Mouse (Mus musculus) ES-Bruce4 (cell line): Measurements from ENCODE around the gene Slc32a1. TPM values are rescaled to one million over a fixed set of nuclear protein-coding genes. Genes with fewer than 3 reads are reported as not detected.

ENCODE experiments used
- H3K27ac ChIP-seq: 2 replicates; pipeline ENCODE4 v1.5.1; 2012; ENCODE audit warnings: low read length, inconsistent platforms; ENCODE audit not compliant: insufficient read depth
- H3K27me3 ChIP-seq: 2 replicates; pipeline ENCODE4 v1.6.1; 2012; ENCODE audit warnings: mild to moderate bottlenecking, low read length, inconsistent platforms; ENCODE audit not compliant: control insufficient read depth, poor library complexity, insufficient read depth, severe bottlenecking
- H3K36me3 ChIP-seq: 2 replicates; pipeline ENCODE4 v1.6.1; 2012; ENCODE audit warnings: inconsistent platforms, mild to moderate bottlenecking, low read length, moderate library complexity; ENCODE audit not compliant: control insufficient read depth, poor library complexity, insufficient read depth, severe bottlenecking
- H3K4me1 ChIP-seq: one replicate; pipeline ENCODE4 v1.8.1; 2011; ENCODE audit warnings: low read length; ENCODE audit not compliant: control insufficient read depth, insufficient read depth
- H3K4me3 ChIP-seq: 2 replicates; pipeline ENCODE4 v1.5.1; 2011; ENCODE audit warnings: low read depth, mild to moderate bottlenecking, low read length
- H3K9ac ChIP-seq: 2 replicates; pipeline ENCODE4 v1.6.1; 2012; ENCODE audit warnings: low read depth, mild to moderate bottlenecking, inconsistent platforms; ENCODE audit not compliant: poor library complexity, severe bottlenecking
- H3K9me3 ChIP-seq: replicated peaks from 2 replicates; pipeline ENCODE4 v1.6.1; 2012; ENCODE audit warnings: mild to moderate bottlenecking, low read length, inconsistent platforms; ENCODE audit not compliant: control insufficient read depth, poor library complexity, insufficient read depth, severe bottlenecking
- CTCF ChIP-seq: IDR thresholded peaks from one replicate; pipeline ENCODE4 v1.8.1; 2011; ENCODE audit warnings: low read depth, low read length
- EP300 ChIP-seq: IDR thresholded peaks from 2 replicates; pipeline ENCODE4 v1.6.1; 2011; ENCODE audit warnings: low read depth, low read length; ENCODE audit not compliant: insufficient read depth
- POLR2A ChIP-seq: IDR thresholded peaks from one replicate; pipeline ENCODE4 v1.8.1; 2011; ENCODE audit warnings: low read length; ENCODE audit not compliant: insufficient read depth
- polyA plus RNA-seq: library from polyadenylated mRNA; stranded (reverse); fragments of >200 nt; gene quantifications from 2 replicates; pipeline ENCODE4 v1.2.4, GENCODE M21; 2011; ENCODE audit warnings: low read depth; ENCODE audit not compliant: missing spikeins, insufficient read depth, insufficient read length

Gene Slc32a1
- polyA plus RNA-seq, 1 experiment, result not detected

DNA sequence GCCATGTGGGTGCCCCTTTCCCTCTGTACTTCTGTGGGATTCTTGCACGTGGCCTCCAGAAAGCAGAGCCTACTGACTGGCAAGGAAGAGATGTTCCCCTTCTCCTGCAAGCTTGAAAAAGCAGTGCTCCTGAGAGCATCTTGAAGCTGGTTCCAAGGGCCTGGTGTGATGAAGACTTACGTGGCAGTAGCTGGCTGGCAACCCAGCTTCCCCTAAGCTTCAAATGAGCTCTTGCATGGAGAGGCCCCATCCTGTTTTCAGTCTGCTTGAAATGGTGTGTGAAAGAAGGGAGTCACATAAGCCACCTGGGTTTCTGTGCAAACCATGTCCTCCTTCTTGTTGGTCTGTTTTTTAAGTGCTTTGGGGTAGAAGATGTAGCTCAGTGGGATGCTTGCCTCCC lies 32.0 kb downstream of the Slc32a1 start:
- 0 out of 2 replicates have a peak, but pooled peaks cover 6% of the 10 kb centered on the region for H3K36me3 ChIP-seq
- no peak overlapping the region for H3K4me3 ChIP-seq
- no peak overlapping the region for H3K27ac ChIP-seq
- H3K27me3 ChIP-seq, result no peaks in the 10 kb centered on the region
- TF ChIP-seq EP300 (no peak), POLR2A (no peak), CTCF (no peak)
- H3K4me1 ChIP-seq, result no peaks in the 10 kb centered on the region
- no peaks in the 10 kb centered on the region for H3K9me3 ChIP-seq
- H3K9ac ChIP-seq, result no peak overlapping the region

DNA sequence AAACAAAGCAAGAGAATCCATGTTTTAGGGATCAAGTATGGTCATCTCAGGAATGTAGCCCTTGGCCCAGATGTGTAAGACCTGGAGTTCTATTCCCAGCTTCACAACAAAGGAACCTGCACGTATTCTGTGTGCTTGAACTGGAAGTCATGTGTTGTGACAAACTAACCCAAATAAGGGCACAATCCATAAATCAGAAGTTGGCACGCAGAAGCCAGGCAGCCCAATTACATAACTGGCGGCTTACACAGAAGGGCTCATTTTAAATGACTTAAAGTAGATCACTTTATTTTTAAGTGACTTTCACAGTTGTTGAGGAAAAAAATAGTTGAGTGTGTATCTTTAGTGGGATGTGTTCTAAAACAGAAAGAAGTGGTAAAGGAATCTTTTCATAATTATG lies 33.2 kb downstream of the Slc32a1 start:
- Histone ChIP-seq H3K9me3 (no peaks in the 10 kb centered on the region), H3K27me3 (no peaks in the 10 kb centered on the region), H3K4me1 (no peaks in the 10 kb centered on the region), H3K27ac (no peak overlapping the region), H3K4me3 (no peak overlapping the region), H3K9ac (no peak overlapping the region), H3K36me3 (0 out of 2 replicates have a peak, but pooled peaks cover 5% of the 10 kb centered on the region)
- TF ChIP-seq EP300, result no peak
- TF ChIP-seq POLR2A, result no peak
- TF ChIP-seq CTCF, result no peak

DNA sequence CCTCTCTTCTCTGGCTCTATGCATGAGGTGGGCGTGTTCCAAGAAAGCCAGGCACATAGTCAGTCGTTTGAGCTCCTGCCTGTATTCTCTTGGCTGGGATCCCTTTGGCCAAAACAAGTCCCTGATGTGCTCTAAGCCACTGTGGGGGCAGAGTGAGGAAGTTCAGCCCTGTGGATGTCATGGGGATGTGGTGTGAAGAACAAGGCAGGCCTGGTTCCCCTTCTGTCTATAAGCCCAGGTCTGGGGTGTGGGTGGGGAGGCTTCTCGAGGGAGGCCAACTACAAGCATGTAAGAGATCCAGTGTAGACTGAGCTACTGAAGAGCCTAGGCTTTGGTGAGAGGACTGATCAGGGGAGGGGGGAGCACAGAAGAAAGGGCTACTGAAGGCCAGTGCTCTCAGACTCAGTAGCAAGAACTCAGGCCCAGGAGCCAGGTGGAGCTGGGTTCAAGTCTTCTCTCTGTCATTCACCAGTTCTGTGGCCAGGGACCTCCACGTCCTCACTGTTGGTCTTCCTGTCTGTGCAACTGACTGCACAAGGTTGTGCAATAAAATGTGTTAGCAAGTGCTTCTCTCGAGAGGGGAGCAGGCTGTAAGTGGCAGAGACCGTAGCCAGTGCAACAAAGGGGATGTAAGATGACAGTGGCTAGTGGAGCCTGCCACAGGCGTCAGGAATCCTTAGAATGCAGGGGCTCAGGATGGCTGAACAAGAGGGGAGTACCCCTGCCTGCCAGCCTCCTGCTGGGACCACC lies 40.8 kb downstream of the Slc32a1 start:
- Histone ChIP-seq H3K4me3 (no peak overlapping the region), H3K9ac (no peak overlapping the region), H3K9me3 (no peaks in the 10 kb centered on the region), H3K27ac (no peak overlapping the region), H3K27me3 (no peaks in the 10 kb centered on the region), H3K4me1 (no peaks in the 10 kb centered on the region), H3K36me3 (no peaks in the 10 kb centered on the region)
- no peak for TF ChIP-seq CTCF
- no peak for TF ChIP-seq POLR2A
- TF ChIP-seq EP300, result no peak

DNA sequence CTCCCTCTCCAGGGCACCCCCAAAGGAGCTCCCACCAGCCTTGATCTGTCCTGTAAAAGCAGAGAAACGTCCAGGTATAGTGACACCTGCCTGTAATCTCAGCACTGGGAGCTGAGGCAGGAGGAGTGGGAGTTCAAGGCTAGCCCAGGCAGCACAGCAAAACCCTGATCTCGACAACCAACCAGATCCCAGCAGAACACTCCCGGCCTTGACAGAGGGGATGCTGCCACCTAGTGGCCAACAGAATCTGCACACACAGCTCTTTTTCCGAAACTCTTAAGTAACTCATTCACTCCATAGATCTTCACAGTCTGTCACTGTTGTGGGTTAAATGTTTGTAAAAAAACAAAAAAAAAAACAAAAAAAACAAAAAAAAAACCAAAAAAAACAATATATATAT lies 42.4 kb downstream of the Slc32a1 start:
- H3K9me3 ChIP-seq, result no peaks in the 10 kb centered on the region
- no peaks in the 10 kb centered on the region for H3K27me3 ChIP-seq
- H3K4me1 ChIP-seq, result no peaks in the 10 kb centered on the region
- H3K9ac ChIP-seq, result no peak overlapping the region
- TF ChIP-seq CTCF, result peak; percentile 95
- TF ChIP-seq EP300, result no peak
- no peak overlapping the region for H3K4me3 ChIP-seq
- no peak overlapping the region for H3K27ac ChIP-seq
- H3K36me3 ChIP-seq, result no peaks in the 10 kb centered on the region

DNA sequence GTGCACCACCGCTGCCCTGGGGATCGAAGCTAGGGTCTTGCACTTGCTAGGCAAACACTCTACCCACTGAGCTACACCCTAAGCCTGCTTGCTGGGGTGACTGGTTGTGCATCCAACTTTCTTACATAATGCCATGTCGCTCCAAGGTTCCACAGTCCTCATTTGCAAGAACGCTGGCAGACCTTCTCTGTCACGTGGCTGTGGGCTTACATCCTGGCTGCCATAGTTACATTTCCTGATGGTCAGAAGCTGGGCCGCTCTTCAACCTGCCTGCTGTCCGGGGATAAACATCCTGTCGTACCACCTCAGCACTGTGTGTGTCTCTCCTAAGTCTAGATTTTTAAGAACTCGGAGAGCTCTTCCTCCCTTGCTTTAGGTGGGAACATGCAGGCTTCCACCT lies 44.1 kb downstream of the Slc32a1 start:
- Histone ChIP-seq H3K36me3 (no peaks in the 10 kb centered on the region), H3K27ac (no peak overlapping the region), H3K27me3 (no peaks in the 10 kb centered on the region), H3K4me3 (no peak overlapping the region), H3K9ac (no peak overlapping the region), H3K9me3 (no peaks in the 10 kb centered on the region), H3K4me1 (no peaks in the 10 kb centered on the region)
- TF ChIP-seq POLR2A (no peak), CTCF (no peak), EP300 (no peak)

DNA sequence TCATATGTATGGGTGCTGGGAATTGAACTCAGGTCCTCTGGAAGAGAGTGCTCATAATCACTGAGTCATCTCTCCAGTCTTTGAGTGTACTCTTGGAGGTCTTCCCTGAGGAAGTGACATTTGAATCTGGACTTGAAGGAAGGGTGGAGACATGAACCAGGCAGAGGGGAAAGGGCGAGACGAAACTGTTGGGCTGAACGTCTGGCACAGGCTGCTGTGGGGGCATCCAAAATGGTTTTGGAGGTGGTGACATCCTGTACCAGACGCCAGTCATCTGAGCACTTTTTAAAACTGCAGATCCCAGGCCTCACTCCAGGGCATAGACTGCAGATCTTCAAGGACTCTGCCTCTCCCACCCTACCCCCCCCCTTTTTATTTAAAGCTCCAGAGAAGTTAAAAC lies 45.2 kb downstream of the Slc32a1 start:
- TF ChIP-seq POLR2A (no peak), EP300 (no peak), CTCF (no peak)
- H3K4me3 ChIP-seq, result no peak overlapping the region
- H3K36me3 ChIP-seq, result no peaks in the 10 kb centered on the region
- H3K4me1 ChIP-seq, result no peaks in the 10 kb centered on the region
- H3K9ac ChIP-seq, result no peak overlapping the region
- no peaks in the 10 kb centered on the region for H3K9me3 ChIP-seq
- H3K27me3 ChIP-seq, result no peaks in the 10 kb centered on the region
- H3K27ac ChIP-seq, result no peak overlapping the region
